Mouse (Mus musculus) C2C12 (cell line): ENCODE data around the gene Akap10. TPM values are rescaled to one million over a fixed set of nuclear protein-coding genes. Genes with fewer than 3 reads are reported as not detected.

Experiments used
- H3K27me3 ChIP-seq: one replicate; pipeline ENCODE4 v1.6.1; 2011; ENCODE audit not compliant: control insufficient read depth, insufficient read depth, insufficient read length
- H3K36me3 ChIP-seq: one replicate; pipeline ENCODE4 v1.6.1; 2011; ENCODE audit not compliant: control insufficient read depth, insufficient read depth
- H3K4me3 ChIP-seq: one replicate; pipeline ENCODE4 v1.5.1; 2011; ENCODE audit warnings: mild to moderate bottlenecking, control low read depth; ENCODE audit not compliant: poor library complexity, insufficient read depth, severe bottlenecking
- H3K79me2 ChIP-seq: one replicate; pipeline ENCODE4 v1.6.1; 2011; ENCODE audit not compliant: control insufficient read depth, insufficient read depth
- H3K79me3 ChIP-seq: one replicate; pipeline ENCODE4 v1.6.1; 2011; ENCODE audit warnings: low read depth, control low read depth
- H3ac ChIP-seq: one replicate; pipeline ENCODE3; 2011; ENCODE audit warnings: low read depth; ENCODE audit not compliant: control insufficient read depth, insufficient read length
- CEBPB ChIP-seq: IDR thresholded peaks from one replicate; pipeline ENCODE4 v1.6.1; 2011; ENCODE audit warnings: low read depth, mild to moderate bottlenecking, control low read depth, moderate library complexity
- CTCF ChIP-seq: IDR thresholded peaks from one replicate; pipeline ENCODE4 v1.5.1; 2011; ENCODE audit not compliant: control insufficient read depth, insufficient read depth, insufficient read length
- FOSL1 ChIP-seq: IDR thresholded peaks from one replicate; pipeline ENCODE4 v1.8.0; 2011; ENCODE audit warnings: mild to moderate bottlenecking, low read length; ENCODE audit not compliant: poor library complexity, insufficient read depth, severe bottlenecking
- MAX ChIP-seq: IDR thresholded peaks from one replicate; pipeline ENCODE4 v1.6.1; 2011; ENCODE audit warnings: mild to moderate bottlenecking, control low read depth
- MYOD1 ChIP-seq: IDR thresholded peaks from one replicate; pipeline ENCODE4 v1.6.1; 2011; ENCODE audit warnings: low read depth; ENCODE audit not compliant: control insufficient read depth, insufficient read length
- MYOG ChIP-seq: IDR thresholded peaks from one replicate; pipeline ENCODE4 v1.6.1; 2011; ENCODE audit not compliant: control insufficient read depth, insufficient read length; ENCODE audit errors: extremely low read depth
- USF1 ChIP-seq: IDR thresholded peaks from one replicate; pipeline ENCODE4 v1.6.1; 2011; ENCODE audit warnings: low read depth, mild to moderate bottlenecking, control low read depth, moderate library complexity
- polyA plus RNA-seq: library from polyadenylated mRNA; unstranded; fragments of >200 nt; fragmentation: generic; extraction: Trizol; gene quantifications from one replicate; pipeline ENCODE4 v1.2.1, GENCODE M21; 2012; ENCODE audit warnings: missing spikeins

Gene Akap10
- polyA plus RNA-seq, 1 experiment: 6.0 TPM

DNA sequence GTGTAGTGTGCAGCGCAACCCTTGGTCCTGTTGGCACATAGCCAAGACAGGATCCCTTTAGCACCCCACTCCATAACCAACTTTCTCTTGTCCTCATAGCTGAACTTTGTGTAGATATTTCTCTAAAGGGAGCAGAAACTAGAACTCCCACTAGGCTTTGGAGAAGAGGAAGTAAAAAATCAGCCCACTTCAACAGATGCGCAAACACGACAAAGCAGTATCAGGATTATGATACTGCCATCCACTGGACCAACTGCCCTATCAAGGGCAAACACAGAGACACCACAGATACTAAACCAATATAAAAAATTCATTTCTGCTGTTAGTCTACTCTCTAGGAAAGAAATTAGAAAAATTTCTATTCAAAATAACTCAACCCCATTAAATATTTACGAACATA, 16.6 kb upstream of the Akap10 start:
- no peak overlapping the region for H3ac ChIP-seq
- H3K36me3 ChIP-seq: no peaks in the 10 kb centered on the region
- H3K79me2 ChIP-seq: no peaks in the 10 kb centered on the region
- H3K79me3 ChIP-seq: no peaks in the 10 kb centered on the region
- no peak overlapping the region for H3K4me3 ChIP-seq
- TF ChIP-seq CTCF (no peak), CEBPB (no peak), MYOG (no peak), USF1 (no peak), FOSL1 (no peak), MYOD1 (no peak), MAX (no peak)
- no peaks in the 10 kb centered on the region for H3K27me3 ChIP-seq

DNA sequence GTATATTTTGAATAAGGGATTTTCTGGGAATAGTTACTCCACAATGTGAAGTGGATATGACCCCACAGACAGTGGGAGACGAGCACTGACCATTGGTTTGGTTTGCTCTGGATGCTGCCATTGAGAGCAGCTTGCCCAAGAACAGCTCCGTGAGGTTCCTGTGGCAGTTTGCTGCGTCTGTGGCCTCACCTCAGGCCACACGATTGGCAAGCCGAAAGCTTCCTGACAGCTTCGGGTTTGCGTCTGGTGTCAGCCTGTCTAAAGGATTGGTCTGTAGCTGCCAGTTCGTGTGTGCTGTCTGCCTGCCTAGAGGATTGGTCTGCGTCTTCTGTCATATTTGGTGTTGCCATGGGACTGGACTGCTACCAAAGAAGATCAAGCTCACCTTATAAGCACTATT, 14.4 kb upstream of the Akap10 start:
- Histone ChIP-seq H3K4me3 (no peak overlapping the region), H3K79me3 (no peaks in the 10 kb centered on the region), H3K27me3 (no peaks in the 10 kb centered on the region), H3ac (no peak overlapping the region), H3K79me2 (no peaks in the 10 kb centered on the region), H3K36me3 (no peaks in the 10 kb centered on the region)
- TF ChIP-seq MAX (no peak), FOSL1 (no peak), CEBPB (no peak), MYOG (no peak), CTCF (no peak), USF1 (no peak), MYOD1 (no peak)

DNA sequence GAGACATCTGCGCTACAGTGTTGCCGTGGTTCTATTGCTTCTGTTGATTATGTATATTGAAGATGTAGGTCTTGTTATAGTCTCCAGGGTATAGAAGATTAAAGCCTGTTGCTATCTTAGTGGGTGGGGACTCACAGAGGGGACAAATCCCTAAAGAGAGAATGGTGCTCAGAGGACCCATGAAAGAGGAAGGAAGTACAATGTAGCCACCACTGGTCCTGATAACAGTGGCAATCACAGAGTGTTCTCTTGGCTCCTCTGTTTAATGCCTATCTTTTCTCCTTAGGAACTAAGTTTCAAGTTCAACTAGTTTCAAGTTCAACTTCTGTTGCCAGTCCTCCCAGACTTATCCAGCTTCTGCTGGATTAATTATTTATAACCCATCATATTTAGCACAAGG, 12.9 kb upstream of the Akap10 start:
- no peaks in the 10 kb centered on the region for H3K27me3 ChIP-seq
- no peaks in the 10 kb centered on the region for H3K79me3 ChIP-seq
- no peak overlapping the region for H3K4me3 ChIP-seq
- no peaks in the 10 kb centered on the region for H3K79me2 ChIP-seq
- H3K36me3 ChIP-seq: no peaks in the 10 kb centered on the region
- no peak overlapping the region for H3ac ChIP-seq
- no peak for TF ChIP-seq CTCF
- no peak for TF ChIP-seq USF1
- TF ChIP-seq MYOD1: no peak
- TF ChIP-seq CEBPB: no peak
- TF ChIP-seq MYOG: no peak
- TF ChIP-seq MAX: no peak
- no peak for TF ChIP-seq FOSL1

DNA sequence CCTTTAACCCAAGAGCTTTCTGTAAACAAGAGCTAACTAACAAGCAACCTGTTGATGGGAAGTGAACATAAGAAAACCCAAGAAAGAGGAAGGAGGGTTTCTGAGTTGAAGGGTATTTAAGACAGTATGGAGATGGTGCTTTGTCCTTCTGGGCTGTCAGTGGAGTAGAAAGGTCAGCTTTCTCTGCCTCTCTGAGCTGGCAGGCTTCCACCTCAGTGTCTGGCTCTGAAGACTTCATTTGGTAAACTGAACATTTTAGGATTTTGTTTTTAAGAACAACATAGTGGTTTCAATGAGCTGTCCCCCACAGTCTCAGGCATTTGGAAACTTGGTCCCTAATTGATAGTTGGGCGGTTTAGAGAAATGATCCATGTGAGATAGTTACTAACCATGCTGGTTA, 7.7 kb upstream of the Akap10 start:
- Histone ChIP-seq H3K79me2 (no peaks in the 10 kb centered on the region), H3K79me3 (no peaks in the 10 kb centered on the region), H3ac (no peak overlapping the region), H3K27me3 (no peaks in the 10 kb centered on the region), H3K4me3 (no peak overlapping the region), H3K36me3 (no peaks in the 10 kb centered on the region)
- TF ChIP-seq MYOD1: no peak
- no peak for TF ChIP-seq USF1
- no peak for TF ChIP-seq FOSL1
- no peak for TF ChIP-seq MYOG

DNA sequence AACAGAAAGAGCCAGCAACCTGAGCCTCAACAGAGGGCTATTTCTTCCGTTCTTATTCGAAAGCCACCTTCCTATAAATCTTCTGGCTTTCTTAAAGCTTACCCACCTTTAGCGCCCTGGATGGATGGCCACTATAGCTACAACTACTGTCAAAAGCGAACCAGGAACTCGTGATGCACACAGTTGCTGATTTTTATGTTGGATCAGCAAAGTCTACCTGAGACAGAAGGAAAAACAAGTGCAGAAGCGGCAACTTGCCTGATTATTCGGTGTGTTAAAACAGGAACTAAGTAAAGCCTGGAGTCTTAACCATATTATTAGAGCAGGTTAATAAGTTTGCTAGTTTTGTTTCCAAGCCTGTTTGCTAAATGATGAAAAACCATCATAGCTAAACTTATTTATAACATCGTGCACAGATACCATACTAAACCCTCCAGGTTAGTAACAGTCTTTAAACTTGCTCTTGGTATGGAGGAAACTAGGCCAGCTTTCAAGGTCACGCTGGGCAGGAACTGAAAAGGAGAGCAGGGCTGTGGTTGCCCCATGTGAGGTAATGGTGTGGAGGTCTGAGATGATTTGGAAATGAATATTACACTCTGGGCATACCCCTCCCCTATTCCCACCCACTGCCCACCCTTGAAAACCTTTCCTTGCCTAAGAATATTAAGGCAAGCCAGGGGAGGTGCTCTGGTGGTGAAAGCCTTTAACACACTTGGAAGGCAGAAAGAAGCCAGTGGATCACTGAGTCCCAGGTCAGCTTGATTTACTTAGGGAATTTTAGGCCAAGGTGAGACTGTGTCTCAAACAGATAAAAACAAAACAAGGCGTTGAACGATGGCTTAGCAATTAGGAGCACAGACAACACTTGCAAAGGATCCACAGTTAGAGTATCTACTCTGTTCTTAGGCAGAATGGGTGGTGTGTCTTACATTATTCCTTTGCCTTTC, 861 bp upstream of the Akap10 start:
- H3K79me2 ChIP-seq: peaks cover 40% of the 10 kb centered on the region
- H3K79me3 ChIP-seq: peaks cover 34% of the 10 kb centered on the region
- H3K27me3 ChIP-seq: no peaks in the 10 kb centered on the region
- H3ac ChIP-seq: peak overlapping the region; percentile 50
- H3K4me3 ChIP-seq: peak overlapping the region; percentile 96
- TF ChIP-seq MYOG: no peak
- TF ChIP-seq CTCF: no peak
- TF ChIP-seq MYOD1: no peak
- TF ChIP-seq FOSL1: no peak
- TF ChIP-seq USF1: no peak
- no peak for TF ChIP-seq MAX
- no peak for TF ChIP-seq CEBPB
- H3K36me3 ChIP-seq: peaks cover 13% of the 10 kb centered on the region
